Mouse (Mus musculus) CH12.LX (cell line): ENCODE measurements around the gene Lrrc23.

Source experiments
- CHD2 ChIP-seq: IDR thresholded peaks from 2 replicates; pipeline ENCODE4 v1.6.1; 2011; ENCODE audit warnings: low read length, improper control_type of control experiment
- CTCF ChIP-seq, 2 experiments: IDR thresholded peaks in 1 of 2; conservative IDR thresholded peaks in 1 of 2; 2 replicates each; pipeline ENCODE4 v1.5.1; 2011 to 2012; ENCODE audit warnings: low read depth in 2 of 2, low read length in 2 of 2, improper control_type of control experiment in 1 of 2, inconsistent platforms in 1 of 2, mild to moderate bottlenecking in 1 of 2, moderate library complexity in 1 of 2
- RCOR1 ChIP-seq: conservative IDR thresholded peaks from 2 replicates; pipeline ENCODE4 v1.6.1; 2012; ENCODE audit warnings: low read depth, mild to moderate bottlenecking, inconsistent platforms, low read length, improper control_type of control experiment

- TF ChIP-seq CHD2 (no peak), CTCF (conservative IDR thresholded peaks at IDR 0.05 in 1 of 2, IDR thresholded peaks at IDR 0.05 in 1 of 2; ENCODE audit: low read depth in 2 of 2, low read length in 2 of 2) (peak; percentile 91 to 98), RCOR1 (no peak)
These were observed 20.3 kb downstream of the Lrrc23 start for GRCm38 (mm10) chr6:124759259-124759658.
